Mouse (Mus musculus) adrenal gland, adult 18-20 months (tissue): ENCODE results near the gene Tmem151b. TPM values are rescaled to one million over a fixed set of nuclear protein-coding genes. Genes with fewer than 3 reads are reported as not detected.

Experiments used
- DNase-seq, 2 experiments: peaks; one replicate each; pipeline ENCODE4 v3.0.0; 2021 to 2022; ENCODE audit warnings: low spot score in 2 of 2
- total RNA-seq, 2 experiments: library from RNA; stranded (reverse); gene quantifications; 1 replicate in 1 of 2; 2 replicates in 1 of 2; pipeline ENCODE4 v1.2.3; 2021

The Tmem151b gene
- total RNA-seq, 2 experiments from 2014 or later, result 0.06 TPM; not detected in 1

- DNase-seq, result no peak
Observed at GRCm38 (mm10) chr17:45565103-45565502, 15.6 kb upstream of the Tmem151b start.

GRCm38 (mm10) chr17:45564531-45565084 is 15.1 kb upstream of the Tmem151b start:
- no peak for DNase-seq

DNA sequence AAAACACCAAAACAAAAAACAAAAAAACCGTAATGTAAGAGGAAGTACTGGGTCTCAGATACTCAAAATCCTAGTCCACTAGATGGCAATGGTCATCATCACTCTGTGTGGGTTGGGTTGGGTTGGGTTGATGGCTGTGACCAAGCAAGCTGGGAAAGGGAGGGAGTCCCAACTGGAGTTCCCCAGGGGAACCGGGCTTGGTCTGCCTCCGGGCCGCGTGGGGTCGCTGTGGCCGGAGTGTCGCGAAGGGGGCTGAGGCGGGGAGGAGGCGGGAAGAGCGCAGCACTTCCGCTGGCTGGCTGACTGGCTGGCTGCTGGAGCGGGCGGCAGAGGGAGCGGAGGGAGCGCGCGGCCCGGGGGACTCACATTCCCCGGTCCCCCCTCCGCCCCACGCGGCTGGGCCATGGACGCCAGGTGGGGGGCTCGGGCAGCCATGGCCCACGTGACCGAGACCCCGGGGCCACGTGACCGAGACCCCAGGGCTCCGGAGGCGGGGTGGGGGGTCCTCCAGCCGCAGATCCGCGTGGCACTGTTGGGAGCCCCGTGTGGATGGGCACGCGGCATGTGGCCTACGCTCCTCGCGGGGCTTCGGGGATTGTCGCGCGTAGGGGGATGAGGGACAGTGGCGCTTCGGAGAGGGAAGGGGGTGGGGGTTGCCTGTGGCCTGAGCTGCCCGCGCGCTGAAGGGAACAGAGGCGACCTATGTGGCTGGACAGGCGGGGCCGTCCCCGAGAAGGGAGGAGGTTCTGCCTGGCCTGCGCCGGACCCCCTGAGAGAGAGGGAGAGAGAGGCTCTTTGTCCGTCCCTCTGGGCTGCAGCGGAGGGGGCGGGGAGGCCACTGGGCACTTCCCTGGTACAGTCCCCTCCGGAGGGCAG is 14.4 kb upstream of the Tmem151b start, which contains the start of gene Slc35b2:
Slc35b2 (plus strand) TSS at position 220 of the 876 bp plus-strand sequence.
- peak; percentile 95 to 96 for DNase-seq

DNA sequence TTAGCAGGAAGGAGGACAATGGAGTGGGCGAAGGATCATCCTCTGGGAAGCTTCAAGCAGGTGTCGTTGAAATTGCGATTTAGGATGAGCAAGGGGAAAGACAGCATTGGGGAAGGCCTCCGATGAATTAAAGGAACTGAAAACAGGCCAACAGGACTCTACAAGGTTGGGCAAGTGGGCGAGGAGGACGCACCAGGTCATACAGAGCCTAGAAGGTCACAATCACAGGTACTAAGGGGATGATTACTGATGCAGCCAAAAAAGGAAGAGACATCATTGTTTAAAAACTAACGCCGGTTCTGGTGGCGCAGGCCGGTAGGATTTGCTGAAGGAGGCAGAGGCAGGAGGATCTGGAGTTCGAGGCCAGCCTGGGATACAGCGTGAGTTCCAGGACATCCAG is 13.7 kb upstream of the Tmem151b start:
- DNase-seq, result no peak

DNA sequence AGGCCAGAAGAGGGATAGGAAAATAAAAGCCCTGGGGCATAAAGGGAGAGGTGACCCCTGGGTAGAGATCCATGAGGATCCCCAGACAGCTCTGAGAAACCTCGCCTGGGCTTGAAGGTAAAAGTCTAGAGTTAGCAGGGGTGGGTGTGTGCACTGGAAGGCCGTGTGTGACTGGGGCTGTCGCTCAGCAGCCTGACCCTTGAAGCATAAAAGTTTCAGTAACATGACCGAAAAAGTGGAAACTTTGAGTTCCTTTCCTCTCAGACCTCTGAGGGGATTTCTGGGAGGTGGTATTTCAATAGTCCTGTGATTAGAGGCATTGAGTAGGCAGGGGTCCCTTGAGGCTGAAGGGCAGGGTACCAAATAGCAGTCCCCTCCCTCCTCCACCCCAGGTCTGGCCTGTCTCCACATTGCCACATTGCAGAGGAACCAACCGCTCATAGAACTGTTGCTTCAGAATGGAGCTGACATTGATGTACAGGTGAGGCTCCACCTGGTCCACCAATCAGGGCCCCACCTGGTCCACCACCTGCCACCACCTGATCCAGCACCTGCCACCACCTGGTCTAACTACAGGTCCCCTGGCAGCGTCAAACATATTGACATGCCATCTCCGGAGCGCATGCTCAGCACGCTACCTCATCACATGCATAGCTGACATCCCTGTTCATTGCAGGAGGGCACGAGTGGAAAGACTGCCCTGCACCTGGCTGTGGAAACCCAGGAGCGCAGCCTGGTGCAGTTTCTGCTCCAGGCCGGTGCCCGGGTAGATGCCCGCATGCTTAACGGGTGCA is 10.5 kb upstream of the Tmem151b start:
- DNase-seq, result no peak

- DNase-seq, result no peak
Observed at GRCm38 (mm10) chr17:45557998-45558862, 8.8 kb upstream of the Tmem151b start.

DNA sequence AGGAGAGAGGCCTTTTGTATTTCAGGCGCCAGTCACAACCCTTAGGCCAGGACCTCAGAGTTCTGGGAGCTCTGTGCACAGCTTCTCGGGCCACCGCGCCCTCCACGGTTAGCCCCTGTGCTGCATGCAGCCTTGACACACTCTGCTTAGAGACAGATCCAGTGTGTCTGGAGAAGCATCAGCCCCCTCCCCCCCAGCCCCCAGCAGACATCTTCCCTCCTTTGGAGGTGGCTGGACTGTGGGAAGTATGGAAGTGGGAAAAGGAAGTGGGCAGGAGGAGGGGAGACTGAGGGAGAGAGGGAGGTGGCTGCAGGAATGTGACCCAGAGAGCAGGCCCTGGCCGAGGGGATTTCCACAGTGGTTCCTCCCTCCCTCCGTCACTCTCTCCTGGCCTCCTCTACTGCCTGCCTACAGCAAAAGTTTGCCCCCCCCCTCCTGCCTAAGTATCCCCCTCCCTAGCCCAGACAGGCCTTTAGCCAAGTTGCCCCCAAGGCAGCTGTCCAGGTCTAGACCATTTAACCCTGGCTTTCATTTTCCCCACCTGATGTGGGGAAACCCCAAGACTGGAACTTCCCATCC is 7.9 kb upstream of the Tmem151b start:
- no peak for DNase-seq

DNA sequence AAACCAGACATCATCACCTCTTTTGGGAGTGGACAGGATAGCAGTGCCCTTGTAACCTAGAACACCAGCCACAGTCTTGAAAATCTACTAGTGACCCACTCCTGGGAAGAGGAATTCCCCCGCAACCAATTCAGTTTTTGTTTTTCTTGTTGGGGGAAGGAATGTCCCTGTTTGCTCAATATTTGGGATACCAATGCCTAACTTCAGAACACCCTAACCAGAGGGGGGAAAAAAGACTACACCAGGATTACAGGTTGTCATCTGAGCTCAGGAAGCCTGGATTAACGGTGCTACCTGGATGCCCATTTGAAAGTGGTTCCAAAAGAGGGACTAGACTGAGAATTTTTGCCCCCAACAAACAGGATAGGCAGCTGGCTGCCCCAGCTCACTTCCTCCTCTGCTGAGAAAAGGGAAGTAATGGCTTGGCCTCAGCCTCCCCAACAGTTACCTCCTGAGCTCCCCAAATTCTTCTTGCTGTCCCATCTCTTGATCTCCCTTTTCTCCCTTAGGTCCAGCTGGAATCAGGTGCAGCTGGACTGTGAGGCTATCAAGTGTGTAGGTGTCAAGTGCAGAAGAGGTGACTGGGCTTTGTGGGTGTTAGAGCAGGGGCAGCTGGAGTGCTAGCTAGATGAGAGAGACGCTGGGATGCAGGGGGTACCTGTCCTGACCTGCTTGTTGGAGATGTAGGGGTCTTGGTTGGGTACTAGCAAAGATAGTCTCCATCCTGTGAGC is 7.2 kb upstream of the Tmem151b start:
- no peak for DNase-seq

DNA sequence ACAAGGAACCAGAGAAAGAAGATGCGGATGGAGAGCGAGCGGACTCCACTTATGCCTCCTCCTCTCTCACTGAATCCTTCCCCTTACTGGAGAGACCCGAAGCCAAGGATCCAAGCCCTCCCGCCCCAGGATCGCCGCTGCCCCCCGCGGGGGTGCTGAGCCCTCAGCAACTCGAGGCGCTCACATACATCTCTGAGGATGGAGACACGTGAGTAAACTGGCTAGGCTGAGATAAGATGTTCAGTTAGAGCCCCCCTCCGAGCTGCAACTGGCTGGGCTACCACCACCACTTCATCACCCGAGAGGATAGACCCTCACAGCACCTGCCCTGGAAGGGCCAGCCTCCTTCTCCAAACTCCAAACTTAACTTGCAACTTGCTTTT is 6.6 kb upstream of the Tmem151b start:
- no peak for DNase-seq

DNA sequence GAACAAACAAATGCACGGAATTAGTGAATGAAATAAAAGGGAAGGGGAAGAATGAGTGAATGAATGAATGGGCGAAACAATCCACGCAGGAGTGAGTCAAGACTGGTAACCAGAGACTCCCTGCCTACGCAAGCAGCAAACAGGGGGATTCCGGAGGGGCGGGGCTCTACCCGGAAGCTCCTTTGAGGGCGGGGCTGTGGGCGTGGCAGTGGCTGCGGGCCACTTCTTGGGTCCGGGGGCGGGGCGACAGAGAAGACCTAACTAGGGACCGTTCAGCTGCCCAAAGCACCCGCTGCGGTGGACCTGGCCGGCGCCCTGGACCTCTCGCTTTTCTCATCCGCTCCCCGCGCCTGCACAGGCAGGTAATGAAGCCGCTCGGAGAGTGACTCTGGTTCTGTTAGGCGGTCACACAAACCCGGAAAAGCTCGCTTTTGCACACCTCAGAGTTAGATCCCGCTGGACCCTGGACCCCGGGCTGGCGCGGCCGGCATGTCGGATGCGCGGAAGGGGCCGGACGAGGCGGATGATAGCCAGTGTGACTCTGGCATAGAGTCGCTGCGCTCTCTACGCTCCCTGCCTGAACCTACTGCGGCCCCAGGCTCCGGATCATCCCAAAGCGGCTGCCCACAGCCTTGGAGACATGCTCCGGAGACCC is 6.1 kb upstream of the Tmem151b start, which contains the start of gene Nfkbie:
Nfkbie (plus strand) TSS at position 252 of the 655 bp plus-strand sequence.
- peak; percentile 97 for DNase-seq

- DNase-seq, result no peak
Observed at GRCm38 (mm10) chr17:45554420-45554819, 4.9 kb upstream of the Tmem151b start.

GRCm38 (mm10) chr17:45553065-45553464 is 3.6 kb upstream of the Tmem151b start:
- no peak for DNase-seq

GRCm38 (mm10) chr17:45551816-45552451 is 2.5 kb upstream of the Tmem151b start:
- DNase-seq, result peak; percentile 73 to 77

- DNase-seq, result no peak
Observed at GRCm38 (mm10) chr17:45551249-45551796, 1.8 kb upstream of the Tmem151b start.

DNA sequence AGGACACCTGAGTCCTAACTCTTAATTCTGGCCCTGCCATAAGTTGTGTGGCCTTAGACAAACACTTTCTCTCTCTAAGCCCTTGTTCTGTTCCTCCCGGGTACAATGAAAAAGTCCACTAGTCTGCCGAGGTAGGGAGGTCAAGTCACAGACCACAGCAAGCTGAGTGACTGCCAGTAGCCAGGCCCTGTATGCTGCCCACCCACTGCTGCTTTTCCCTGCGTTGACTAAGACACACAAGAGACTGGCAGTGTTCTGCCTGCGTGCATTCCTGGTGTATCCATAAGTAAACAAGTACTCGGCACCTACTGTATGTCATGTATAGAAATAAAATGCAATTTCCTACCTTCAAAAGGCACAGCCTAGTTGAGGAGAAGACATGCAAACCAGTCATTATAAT is 776 bp upstream of the Tmem151b start:
- no peak for DNase-seq

DNA sequence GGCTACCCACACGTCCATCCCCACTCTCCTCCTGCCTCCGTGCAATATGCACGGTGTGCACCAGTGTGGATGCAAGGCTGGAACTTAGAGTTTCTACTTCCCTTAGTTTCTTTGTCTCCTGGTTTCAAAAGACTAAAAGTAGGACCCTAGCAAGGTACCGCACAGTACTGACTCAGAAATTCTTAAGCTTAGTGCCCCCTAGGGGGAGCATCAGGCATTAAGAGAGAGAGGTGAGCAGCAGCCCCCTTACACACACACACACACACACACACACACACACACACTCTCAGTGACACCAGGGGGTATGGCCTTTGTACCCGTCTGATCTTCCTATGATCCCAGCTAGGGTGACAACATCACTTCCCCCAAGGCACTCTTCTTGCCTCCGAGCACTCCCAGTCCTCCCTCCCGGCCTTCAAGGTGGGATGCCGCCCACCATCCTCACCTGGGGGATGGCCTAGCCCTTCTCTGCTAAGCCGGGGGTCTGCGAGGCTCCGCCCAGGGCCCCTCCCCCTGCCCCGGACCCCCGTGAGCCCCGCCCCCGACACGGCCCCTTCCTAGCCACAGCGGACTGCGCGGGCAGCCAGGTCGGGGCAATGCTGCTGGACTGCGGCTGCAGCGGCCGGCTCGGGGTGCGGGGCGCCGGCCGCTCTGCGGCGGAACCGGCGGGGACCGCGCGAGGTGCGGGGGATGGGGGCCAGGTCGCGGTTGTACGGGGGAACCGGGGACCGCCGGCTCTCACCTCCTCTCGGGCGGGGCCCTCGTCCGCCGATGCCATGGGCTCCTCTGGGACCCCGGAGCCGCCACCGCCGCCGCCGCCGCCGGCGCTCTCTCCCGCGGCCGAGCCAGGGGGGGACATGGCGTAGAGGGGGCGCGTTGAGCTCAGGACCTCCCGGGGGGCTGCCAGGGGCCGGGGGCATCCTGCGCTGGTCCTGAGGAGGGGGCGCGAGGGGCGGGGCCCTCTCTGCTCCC is 650 bp downstream of the Tmem151b start:
- no peak for DNase-seq
